Mouse (Mus musculus): ENCODE measurements around the gene Arrb2. TPM values are rescaled to one million over a fixed set of nuclear protein-coding genes. Genes with fewer than 3 reads are reported as not detected.
"Not testable (repeated sequence)": the region's sequence is repeated elsewhere in the genome, so short reads cannot be mapped to it uniquely, and the experiment has no call there.

The Arrb2 gene
- polyA plus RNA-seq, 1 experiment from 2014 or later: 46.6 TPM

DNA sequence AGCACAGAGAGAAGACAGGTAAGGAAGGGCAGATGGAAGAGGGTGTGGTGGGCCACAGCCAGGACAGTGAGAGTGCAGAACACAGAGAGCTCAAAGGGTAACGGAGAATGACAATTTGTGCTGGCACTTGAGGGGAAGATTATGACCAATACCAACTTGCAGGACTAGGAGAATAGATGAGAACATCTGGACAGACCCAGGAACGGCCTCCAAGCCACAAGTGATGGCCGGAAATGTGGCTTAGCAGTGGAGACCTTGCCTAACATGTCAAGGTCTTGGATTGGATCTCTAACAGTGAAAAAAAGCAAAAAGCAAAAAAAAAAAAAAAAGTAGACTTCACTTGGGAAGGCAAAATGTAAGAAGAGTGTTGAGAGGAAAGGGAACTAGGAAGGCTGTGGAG, 37.3 kb downstream of the Arrb2 start:
- no peak overlapping the region for H3K27ac ChIP-seq (replicated peaks)
- no peak overlapping the region for H3K4me3 ChIP-seq
- no peaks in the 10 kb centered on the region for H3K36me3 ChIP-seq
- peaks cover 13% of the 10 kb centered on the region for H3K4me1 ChIP-seq (replicated peaks)
- H3K9ac ChIP-seq: no peak overlapping the region
- ATAC-seq (ENCODE audit: low read depth): no peak
- no peaks in the 10 kb centered on the region for H3K9me3 ChIP-seq
- WGBS: 85% methylated on average over 3 of the region's 3 CpGs
- no peak overlapping the region for H3K4me2 ChIP-seq
- peaks cover 26% of the 10 kb centered on the region for H3K27me3 ChIP-seq

DNA sequence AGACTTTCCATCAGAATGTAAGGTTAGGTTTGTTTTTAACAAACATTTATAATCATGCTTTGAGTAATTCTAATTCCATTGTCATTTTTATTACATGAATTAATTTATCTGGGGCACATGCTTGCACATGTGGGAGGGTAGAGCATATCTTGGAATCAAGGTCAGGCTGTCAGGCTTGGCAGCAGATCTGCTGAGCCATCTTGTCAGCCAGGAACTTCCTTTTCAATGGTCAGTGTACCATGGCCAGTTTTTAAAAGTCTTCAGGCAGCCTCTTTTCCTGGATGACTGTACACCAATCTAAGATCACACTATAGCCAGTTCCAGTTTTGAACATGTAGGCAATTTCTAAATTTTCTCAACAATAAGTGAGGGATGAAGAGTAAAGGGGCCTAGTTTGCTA, 40.3 kb downstream of the Arrb2 start:
- no peak for ATAC-seq (ENCODE audit: low read depth)
- no peaks in the 10 kb centered on the region for H3K27me3 ChIP-seq
- H3K36me3 ChIP-seq: no peaks in the 10 kb centered on the region
- no peak overlapping the region for H3K27ac ChIP-seq (replicated peaks)
- no peak overlapping the region for H3K4me3 ChIP-seq
- H3K4me1 ChIP-seq (replicated peaks): no peaks in the 10 kb centered on the region
- no peaks in the 10 kb centered on the region for H3K9me3 ChIP-seq
- H3K9ac ChIP-seq: no peak overlapping the region
- no peak overlapping the region for H3K4me2 ChIP-seq

DNA sequence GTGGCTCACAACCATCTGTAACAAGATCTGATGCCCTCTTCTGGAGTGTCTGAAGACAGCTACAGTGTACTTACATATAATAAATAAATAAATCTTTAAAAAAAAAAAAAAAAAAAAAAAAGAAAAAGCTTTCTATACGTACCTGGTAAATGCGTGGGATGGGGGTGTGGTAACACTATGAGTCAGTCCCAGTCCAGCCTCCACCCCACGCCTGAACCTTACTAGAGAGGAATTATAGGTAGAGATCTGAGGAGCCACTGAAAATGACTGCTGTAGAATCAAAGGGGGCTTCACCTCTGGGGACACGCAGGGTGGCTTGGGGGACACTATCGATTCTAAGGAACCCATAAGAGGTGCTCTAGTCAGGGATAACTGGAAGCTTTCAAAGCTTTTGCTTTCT, 40.9 kb downstream of the Arrb2 start:
- not testable (repeated sequence) for H3K27me3 ChIP-seq; H3K4me3 ChIP-seq; H3K9me3 ChIP-seq; H3K4me2 ChIP-seq; H3K4me1 ChIP-seq (replicated peaks); H3K27ac ChIP-seq (replicated peaks); H3K9ac ChIP-seq; H3K36me3 ChIP-seq; ATAC-seq (ENCODE audit: low read depth)
- 92% methylated on average over 5 of the region's 5 CpGs for WGBS

DNA sequence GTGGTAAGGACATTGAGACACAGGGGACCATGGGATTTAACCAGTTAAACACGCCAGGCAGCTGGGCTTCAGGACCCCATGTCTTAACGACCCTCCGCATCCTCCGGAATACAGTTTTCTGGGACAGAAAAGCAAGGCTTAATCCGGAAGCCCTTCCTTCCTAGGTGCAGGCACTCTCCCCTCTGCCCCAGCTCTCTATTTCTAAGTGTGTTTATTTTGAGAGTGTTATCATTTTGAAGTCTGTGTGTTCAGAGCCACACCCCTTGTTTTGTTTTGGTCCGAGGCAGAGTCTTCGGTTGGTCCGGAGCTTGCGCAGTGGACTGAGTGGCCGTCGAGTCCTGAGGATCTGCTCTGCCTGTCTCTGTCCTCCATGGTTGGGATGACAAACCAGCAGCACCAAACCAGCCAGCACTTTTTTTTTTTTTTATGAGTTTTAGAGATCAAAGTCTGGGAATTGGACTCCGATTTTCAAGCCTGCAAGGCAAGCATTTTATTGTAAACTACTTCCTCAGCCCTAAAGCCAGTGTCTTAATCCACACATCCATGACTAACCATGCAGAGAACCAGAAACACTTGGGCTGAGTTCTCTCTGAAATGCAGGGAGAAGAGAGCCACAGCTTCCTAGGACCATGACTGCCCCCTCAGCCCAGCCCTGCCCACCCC, 42.6 kb downstream of the Arrb2 start:
- H3K4me1 ChIP-seq (replicated peaks): no peaks in the 10 kb centered on the region
- H3K27ac ChIP-seq (replicated peaks): no peak overlapping the region
- H3K4me3 ChIP-seq: no peak overlapping the region
- no peak overlapping the region for H3K4me2 ChIP-seq
- no peaks in the 10 kb centered on the region for H3K27me3 ChIP-seq
- ATAC-seq (ENCODE audit: low read depth): no peak
- H3K9me3 ChIP-seq: no peaks in the 10 kb centered on the region
- H3K9ac ChIP-seq: no peak overlapping the region
- 84% methylated on average over 12 of the region's 12 CpGs for WGBS
- no peaks in the 10 kb centered on the region for H3K36me3 ChIP-seq

DNA sequence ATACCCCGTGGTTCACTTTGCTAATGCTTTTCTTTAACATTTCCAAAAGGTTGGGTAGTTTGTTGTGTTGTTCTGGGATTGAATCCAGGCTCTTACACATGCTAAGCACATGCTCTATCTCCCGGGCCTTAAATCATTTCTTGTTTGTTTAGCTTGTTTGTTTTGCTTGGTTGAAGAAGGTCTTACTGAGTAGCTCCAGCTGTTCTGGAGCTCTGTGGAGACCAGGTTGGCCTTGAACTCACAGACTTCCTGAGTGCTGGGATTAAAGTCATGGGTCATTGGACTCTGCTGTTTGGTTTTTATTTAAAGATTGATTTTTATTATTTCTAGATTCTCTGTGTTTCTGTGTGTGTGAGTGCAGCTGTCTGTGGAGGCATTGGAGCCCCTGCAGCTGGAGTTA, 53.1 kb downstream of the Arrb2 start:
- no peak overlapping the region for H3K4me2 ChIP-seq
- no peak overlapping the region for H3K27ac ChIP-seq (replicated peaks)
- 59% methylated on average over 2 of the region's 2 CpGs for WGBS
- no peak overlapping the region for H3K9ac ChIP-seq
- no peaks in the 10 kb centered on the region for H3K4me1 ChIP-seq (replicated peaks)
- H3K9me3 ChIP-seq: no peaks in the 10 kb centered on the region
- no peak for ATAC-seq (ENCODE audit: low read depth)
- H3K36me3 ChIP-seq: no peaks in the 10 kb centered on the region
- no peaks in the 10 kb centered on the region for H3K27me3 ChIP-seq
- no peak overlapping the region for H3K4me3 ChIP-seq

DNA sequence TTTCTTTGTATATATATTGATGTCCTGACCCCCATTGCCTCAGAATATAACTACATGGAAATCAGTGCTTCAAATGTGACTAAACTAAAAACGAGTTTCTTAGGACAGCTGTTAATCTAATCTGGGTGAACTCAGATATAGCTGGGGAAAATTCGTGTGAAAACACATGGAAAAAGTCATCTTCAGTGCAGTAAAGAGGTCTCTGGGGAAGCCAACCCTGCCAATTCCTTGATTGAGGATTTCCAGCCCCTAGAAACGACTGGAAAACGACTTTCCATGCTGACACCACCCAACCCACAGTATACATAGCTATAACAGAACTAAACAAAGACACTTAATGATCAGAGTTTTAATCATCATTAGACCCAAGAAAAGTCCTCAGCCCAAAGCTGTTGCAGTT, 55.4 kb downstream of the Arrb2 start:
- no peaks in the 10 kb centered on the region for H3K9me3 ChIP-seq
- ATAC-seq (ENCODE audit: low read depth): no peak
- H3K36me3 ChIP-seq: no peaks in the 10 kb centered on the region
- H3K4me3 ChIP-seq: no peak overlapping the region
- H3K4me1 ChIP-seq (replicated peaks): no peaks in the 10 kb centered on the region
- H3K27me3 ChIP-seq: no peaks in the 10 kb centered on the region
- H3K9ac ChIP-seq: no peak overlapping the region
- H3K27ac ChIP-seq (replicated peaks): no peak overlapping the region
- WGBS: 42% methylated on average over 4 of the region's 4 CpGs
- H3K4me2 ChIP-seq: no peak overlapping the region

DNA sequence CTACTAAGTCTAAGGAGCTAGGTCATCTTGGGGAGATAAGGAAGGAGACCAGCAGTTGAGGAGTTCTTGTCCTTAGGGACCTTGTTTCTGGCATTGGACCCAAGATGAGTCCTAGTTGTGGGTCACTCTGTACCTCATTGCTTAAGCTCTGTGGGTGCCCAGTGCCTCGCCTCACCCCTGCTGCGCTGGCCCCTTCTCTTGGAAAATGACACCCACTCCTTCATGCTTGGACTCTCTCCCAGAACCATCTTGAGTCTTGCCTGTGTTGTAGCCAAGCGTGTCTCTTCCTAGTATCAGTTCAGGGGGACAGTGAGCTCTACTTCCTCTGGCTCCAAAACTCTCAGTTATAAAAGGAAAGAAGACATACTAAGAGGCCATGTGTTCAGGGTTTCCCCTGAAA, 56.7 kb downstream of the Arrb2 start:
- no peak for ATAC-seq (ENCODE audit: low read depth)
- Histone ChIP-seq H3K4me3 (no peak overlapping the region), H3K9ac (no peak overlapping the region), H3K4me1 (replicated peaks) (no peaks in the 10 kb centered on the region), H3K27ac (replicated peaks) (no peak overlapping the region), H3K4me2 (no peak overlapping the region), H3K27me3 (no peaks in the 10 kb centered on the region), H3K9me3 (no peaks in the 10 kb centered on the region), H3K36me3 (no peaks in the 10 kb centered on the region)
- WGBS: 78% methylated on average over 3 of the region's 3 CpGs

DNA sequence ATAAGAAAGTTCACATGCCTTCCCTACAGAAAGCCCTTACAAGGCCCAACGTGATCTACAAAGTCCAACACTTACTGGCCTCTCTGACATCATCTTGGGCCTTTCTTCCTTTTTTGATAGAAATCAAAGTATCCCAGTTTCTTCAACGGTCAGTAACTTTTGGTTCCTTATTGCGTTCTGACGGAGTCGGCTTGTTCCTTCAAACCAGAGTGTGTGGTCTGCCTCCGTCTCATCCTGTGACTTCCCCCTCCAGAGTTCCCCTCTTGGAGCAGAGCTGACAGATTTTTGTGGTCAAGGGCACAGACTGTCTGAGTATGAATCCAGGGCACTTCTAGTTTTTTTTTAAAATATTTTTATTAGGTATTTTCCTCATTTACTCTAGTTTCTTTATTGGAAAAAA, 57.2 kb downstream of the Arrb2 start:
- H3K27me3 ChIP-seq: no peaks in the 10 kb centered on the region
- H3K9me3 ChIP-seq: no peaks in the 10 kb centered on the region
- ATAC-seq (ENCODE audit: low read depth): no peak
- no peaks in the 10 kb centered on the region for H3K4me1 ChIP-seq (replicated peaks)
- no peaks in the 10 kb centered on the region for H3K36me3 ChIP-seq
- no peak overlapping the region for H3K27ac ChIP-seq (replicated peaks)
- no peak overlapping the region for H3K4me2 ChIP-seq
- WGBS: 90% methylated on average over 6 of the region's 6 CpGs
- H3K9ac ChIP-seq: no peak overlapping the region
- no peak overlapping the region for H3K4me3 ChIP-seq

Small RNA genes within 50 kb of the gene (microRNA-seq; reads per million reads assigned to microRNA genes)
- not detected for gene Mir7115

Other genes starting within 250 kb of the Arrb2 start
- gene Slc16a11, start 219.9 kb upstream of the Arrb2 start, polyA plus RNA-seq (2015; fragmentation: Nextera tagmentation; extraction: Ambion mirVana): 3.0 and 3.4 TPM in 2 replicates
- gene Slc16a13, start 211.6 kb upstream of the Arrb2 start, polyA plus RNA-seq (2015; fragmentation: Nextera tagmentation; extraction: Ambion mirVana): 14.7 and 15.8 TPM in 2 replicates
- 6.0 and 6.1 TPM in 2 replicates for gene Bcl6b, start 202.8 kb upstream of the Arrb2 start, polyA plus RNA-seq (2015; fragmentation: Nextera tagmentation; extraction: Ambion mirVana)
- gene 0610010K14Rik, start 194.7 kb upstream of the Arrb2 start, polyA plus RNA-seq (2015; fragmentation: Nextera tagmentation; extraction: Ambion mirVana): 161 and 174 TPM in 2 replicates
- 17.0 and 18.3 TPM in 2 replicates for gene Gm21988, start 192.8 kb upstream of the Arrb2 start, polyA plus RNA-seq (2015; fragmentation: Nextera tagmentation; extraction: Ambion mirVana)
- gene Rnasek, start 192.8 kb upstream of the Arrb2 start, polyA plus RNA-seq (2015; fragmentation: Nextera tagmentation; extraction: Ambion mirVana): 362 and 382 TPM in 2 replicates
- 2.5 and 2.6 TPM in 2 replicates for gene Alox12, start 177.3 kb upstream of the Arrb2 start, polyA plus RNA-seq (2015; fragmentation: Nextera tagmentation; extraction: Ambion mirVana)
- not detected in 2 replicates for gene Alox12e, start 110.0 kb upstream of the Arrb2 start, polyA plus RNA-seq (2015; fragmentation: Nextera tagmentation; extraction: Ambion mirVana)
- 0.28 TPM in 1 of 2 replicates, not detected in the other for gene Alox15, start 80.6 kb upstream of the Arrb2 start, polyA plus RNA-seq (2015; fragmentation: Nextera tagmentation; extraction: Ambion mirVana)
- gene Pelp1, start 22.6 kb upstream of the Arrb2 start, polyA plus RNA-seq (2015; fragmentation: Nextera tagmentation; extraction: Ambion mirVana): 31.9 and 32.6 TPM in 2 replicates
- 45.3 and 46.0 TPM in 2 replicates for gene Med11, start 19.3 kb downstream of the Arrb2 start, polyA plus RNA-seq (2015; fragmentation: Nextera tagmentation; extraction: Ambion mirVana)
- gene Zmynd15, start 26.8 kb downstream of the Arrb2 start, polyA plus RNA-seq (2015; fragmentation: Nextera tagmentation; extraction: Ambion mirVana): 1.2 and 1.5 TPM in 2 replicates
- gene Cxcl16, start 27.3 kb downstream of the Arrb2 start, polyA plus RNA-seq (2015; fragmentation: Nextera tagmentation; extraction: Ambion mirVana): 7.2 and 8.9 TPM in 2 replicates
- 0.52 and 1.8 TPM in 2 replicates for gene Tm4sf5, start 72.6 kb downstream of the Arrb2 start, polyA plus RNA-seq (2015; fragmentation: Nextera tagmentation; extraction: Ambion mirVana)
- 0.31 TPM in 1 of 2 replicates, not detected in the other for gene Vmo1, start 82.0 kb downstream of the Arrb2 start, polyA plus RNA-seq (2015; fragmentation: Nextera tagmentation; extraction: Ambion mirVana)
- gene Gltpd2, start 86.6 kb downstream of the Arrb2 start, polyA plus RNA-seq (2015; fragmentation: Nextera tagmentation; extraction: Ambion mirVana): 0.42 and 0.52 TPM in 2 replicates
- gene Psmb6, start 92.7 kb downstream of the Arrb2 start, polyA plus RNA-seq (2015; fragmentation: Nextera tagmentation; extraction: Ambion mirVana): 814 and 884 TPM in 2 replicates
- gene Gm40193, start 100.3 kb downstream of the Arrb2 start, polyA plus RNA-seq (2015; fragmentation: Nextera tagmentation; extraction: Ambion mirVana): not detected in 2 replicates
- gene Pld2, start 107.4 kb downstream of the Arrb2 start, polyA plus RNA-seq (2015; fragmentation: Nextera tagmentation; extraction: Ambion mirVana): 7.4 and 8.8 TPM in 2 replicates
- gene Mink1, start 130.2 kb downstream of the Arrb2 start, polyA plus RNA-seq (2015; fragmentation: Nextera tagmentation; extraction: Ambion mirVana): 18.0 TPM in 2 replicates
- not detected in 2 replicates for gene 4930544D05Rik, start 183.2 kb downstream of the Arrb2 start, polyA plus RNA-seq (2015; fragmentation: Nextera tagmentation; extraction: Ambion mirVana)
- gene Chrne, start 186.6 kb downstream of the Arrb2 start, polyA plus RNA-seq (2015; fragmentation: Nextera tagmentation; extraction: Ambion mirVana): 0.38 TPM in 1 of 2 replicates, not detected in the other
- 0.14 and 0.45 TPM in 2 replicates for gene Gp1ba, start 206.5 kb downstream of the Arrb2 start, polyA plus RNA-seq (2015; fragmentation: Nextera tagmentation; extraction: Ambion mirVana)
- 101 and 106 TPM in 2 replicates for gene Rnf167, start 214.6 kb downstream of the Arrb2 start, polyA plus RNA-seq (2015; fragmentation: Nextera tagmentation; extraction: Ambion mirVana)
- gene Slc25a11, start 214.8 kb downstream of the Arrb2 start, polyA plus RNA-seq (2015; fragmentation: Nextera tagmentation; extraction: Ambion mirVana): 150 and 153 TPM in 2 replicates
- 970 and 979 TPM in 2 replicates for gene Pfn1, start 222.0 kb downstream of the Arrb2 start, polyA plus RNA-seq (2015; fragmentation: Nextera tagmentation; extraction: Ambion mirVana)
- 9.4 and 14.9 TPM in 2 replicates for gene Eno3, start 224.6 kb downstream of the Arrb2 start, polyA plus RNA-seq (2015; fragmentation: Nextera tagmentation; extraction: Ambion mirVana)
- 169 and 172 TPM in 2 replicates for gene Spag7, start 236.8 kb downstream of the Arrb2 start, polyA plus RNA-seq (2015; fragmentation: Nextera tagmentation; extraction: Ambion mirVana)